Mouse (Mus musculus) heart, embryonic 13.5 days (tissue): ENCODE results near the gene Lrrc75b. TPM values are rescaled to one million over a fixed set of nuclear protein-coding genes. Genes with fewer than 3 reads are reported as not detected.

Experiments used
- ATAC-seq: fragments of 200-750 bp; cut with Nextera tagmentation; 2 replicates; pipeline ENCODE4 v1.8.0; 2017; ENCODE audit warnings: moderate TSS enrichment; ENCODE audit not compliant: insufficient number of reproducible peaks, low FRiP score, low TSS enrichment; ENCODE audit errors: extremely low read depth
- H3K27ac ChIP-seq: fragments of 300-500 bp; sonication (generic); replicated peaks from 2 replicates; pipeline ENCODE4 v1.5.1; 2015; ENCODE audit warnings: moderate library complexity, mild to moderate bottlenecking, inconsistent platforms
- H3K27me3 ChIP-seq: fragments of 300-500 bp; sonication (generic); replicated peaks from 2 replicates; pipeline ENCODE4 v1.6.1; 2015; ENCODE audit warnings: mild to moderate bottlenecking, inconsistent platforms
- H3K36me3 ChIP-seq: fragments of 300-500 bp; sonication (generic); 2 replicates; pipeline ENCODE4 v1.6.1; 2015; ENCODE audit warnings: mild to moderate bottlenecking, inconsistent platforms
- H3K4me1 ChIP-seq: fragments of 300-500 bp; sonication (generic); 2 replicates; pipeline ENCODE4 v1.6.1; 2015; ENCODE audit warnings: inconsistent platforms
- H3K4me2 ChIP-seq: fragments of 300-500 bp; sonication (generic); 2 replicates; pipeline ENCODE4 v1.6.1; 2015; ENCODE audit warnings: inconsistent platforms, mild to moderate bottlenecking, moderate library complexity
- H3K4me3 ChIP-seq: fragments of 300-500 bp; sonication (generic); 2 replicates; pipeline ENCODE4 v1.5.1; 2015; ENCODE audit warnings: moderate library complexity, mild to moderate bottlenecking, inconsistent platforms
- H3K9ac ChIP-seq: fragments of 300-500 bp; sonication (generic); 2 replicates; pipeline ENCODE4 v1.6.1; 2015; ENCODE audit warnings: inconsistent platforms, mild to moderate bottlenecking, moderate library complexity
- H3K9me3 ChIP-seq: fragments of 300-500 bp; sonication (generic); 2 replicates; pipeline ENCODE4 v1.6.1; 2016; ENCODE audit warnings: inconsistent platforms
- WGBS: fragments of 180-500 bp; shearing (Covaris S2); methylation state at CpG from one replicate; pipeline ENCODE4 v1.1.7; 2015; ENCODE audit warnings: mixed read lengths; 5-methylcytosine and 5-hydroxymethylcytosine counted together
- polyA plus RNA-seq: library from polyadenylated mRNA; unstranded; fragments of >200 nt; fragmentation: Nextera tagmentation; extraction: Ambion mirVana; gene quantifications from 2 replicates; pipeline ENCODE4 v1.2.1, GENCODE M21; 2015

The Lrrc75b gene
- polyA plus RNA-seq, 1 experiment from 2014 or later: 1.2 TPM

GRCm38 (mm10) chr10:75554090-75554489 lies 6.0 kb downstream of the Lrrc75b start:
- ATAC-seq: no peak
- H3K4me3 ChIP-seq: no peak overlapping the region
- 92% methylated on average over 8 of the region's 8 CpGs for WGBS
- H3K4me2 ChIP-seq: no peak overlapping the region
- peaks cover 31% of the 10 kb centered on the region for H3K4me1 ChIP-seq
- no peak overlapping the region for H3K9ac ChIP-seq
- no peaks in the 10 kb centered on the region for H3K36me3 ChIP-seq
- no peaks in the 10 kb centered on the region for H3K9me3 ChIP-seq
- H3K27me3 ChIP-seq: peaks cover 25% of the 10 kb centered on the region
- H3K27ac ChIP-seq: no peak overlapping the region

GRCm38 (mm10) chr10:75552701-75553450 lies 7.3 kb downstream of the Lrrc75b start:
- peaks cover 13% of the 10 kb centered on the region for H3K27me3 ChIP-seq
- H3K9me3 ChIP-seq: no peaks in the 10 kb centered on the region
- WGBS: 69% methylated on average over 13 of the region's 13 CpGs
- ATAC-seq: no peak
- no peak overlapping the region for H3K4me2 ChIP-seq
- H3K4me3 ChIP-seq: no peak overlapping the region
- peaks cover 30% of the 10 kb centered on the region for H3K4me1 ChIP-seq
- no peaks in the 10 kb centered on the region for H3K36me3 ChIP-seq
- no peak overlapping the region for H3K27ac ChIP-seq
- H3K9ac ChIP-seq: no peak overlapping the region

GRCm38 (mm10) chr10:75552106-75552505 lies 8.0 kb downstream of the Lrrc75b start:
- Histone ChIP-seq H3K27me3 (0 out of 2 replicates have a peak, but pooled peaks cover 5% of the 10 kb centered on the region), H3K36me3 (no peaks in the 10 kb centered on the region), H3K4me2 (no peak overlapping the region), H3K4me3 (no peak overlapping the region), H3K9me3 (no peaks in the 10 kb centered on the region), H3K4me1 (peaks cover 32% of the 10 kb centered on the region), H3K27ac (no peak overlapping the region), H3K9ac (no peak overlapping the region)
- 65% methylated on average over 2 of the region's 2 CpGs for WGBS
- no peak for ATAC-seq

GRCm38 (mm10) chr10:75551175-75551574 lies 9.0 kb downstream of the Lrrc75b start:
- H3K36me3 ChIP-seq: no peaks in the 10 kb centered on the region
- H3K4me1 ChIP-seq: peaks cover 24% of the 10 kb centered on the region
- no peaks in the 10 kb centered on the region for H3K9me3 ChIP-seq
- no peak for ATAC-seq
- 42% methylated on average over 12 of the region's 12 CpGs for WGBS
- no peak overlapping the region for H3K9ac ChIP-seq
- H3K4me3 ChIP-seq: no peak overlapping the region
- peak overlapping the region; percentile 7; the same call in 1 of the 2 replicates for H3K4me2 ChIP-seq
- 0 out of 2 replicates have a peak, but pooled peaks cover 3% of the 10 kb centered on the region for H3K27me3 ChIP-seq
- no peak overlapping the region for H3K27ac ChIP-seq

- 69% methylated on average over 7 of the region's 7 CpGs for WGBS
- ATAC-seq: no peak
- Histone ChIP-seq H3K9ac (no peak overlapping the region), H3K36me3 (no peaks in the 10 kb centered on the region), H3K27me3 (0 out of 2 replicates have a peak, but pooled peaks cover 3% of the 10 kb centered on the region), H3K9me3 (0 out of 2 replicates have a peak, but pooled peaks cover 5% of the 10 kb centered on the region), H3K4me1 (peaks cover 18% of the 10 kb centered on the region), H3K4me2 (no peak overlapping the region), H3K27ac (no peak overlapping the region), H3K4me3 (no peak overlapping the region)
Observed at GRCm38 (mm10) chr10:75549886-75550285, 10.2 kb downstream of the Lrrc75b start.

- WGBS: 54% methylated on average over 14 of the region's 14 CpGs
- Histone ChIP-seq H3K4me3 (no peak overlapping the region), H3K9ac (no peak overlapping the region), H3K36me3 (no peaks in the 10 kb centered on the region), H3K27ac (no peak overlapping the region), H3K27me3 (0 out of 2 replicates have a peak, but pooled peaks cover 3% of the 10 kb centered on the region), H3K4me2 (peak overlapping the region; percentile 1; the same call in 1 of the 2 replicates), H3K9me3 (peaks cover 12% of the 10 kb centered on the region; the same call in 1 of the 2 replicates), H3K4me1 (peaks cover 18% of the 10 kb centered on the region)
- no peak for ATAC-seq
Observed at GRCm38 (mm10) chr10:75548486-75548885, 11.6 kb downstream of the Lrrc75b start.

GRCm38 (mm10) chr10:75547901-75548300 lies 12.2 kb downstream of the Lrrc75b start:
- Histone ChIP-seq H3K27ac (no peak overlapping the region), H3K4me2 (peak overlapping the region; percentile 1; the same call in 1 of the 2 replicates), H3K4me1 (peaks cover 18% of the 10 kb centered on the region), H3K27me3 (0 out of 2 replicates have a peak, but pooled peaks cover 3% of the 10 kb centered on the region), H3K9ac (no peak overlapping the region), H3K9me3 (peaks cover 12% of the 10 kb centered on the region; the same call in 1 of the 2 replicates), H3K4me3 (no peak overlapping the region), H3K36me3 (no peaks in the 10 kb centered on the region)
- no peak for ATAC-seq
- 51% methylated on average over 7 of the region's 7 CpGs for WGBS

- H3K9me3 ChIP-seq: no peaks in the 10 kb centered on the region
- WGBS: 82% methylated on average over 5 of the region's 5 CpGs
- peaks cover 53% of the 10 kb centered on the region for H3K36me3 ChIP-seq
- H3K9ac ChIP-seq: no peak overlapping the region
- no peak overlapping the region for H3K4me3 ChIP-seq
- no peak for ATAC-seq
- peaks cover 25% of the 10 kb centered on the region for H3K4me1 ChIP-seq
- 0 out of 2 replicates have a peak overlapping the region, but pooled peaks have one; percentile 43 for H3K27ac ChIP-seq
- no peak overlapping the region for H3K4me2 ChIP-seq
- no peaks in the 10 kb centered on the region for H3K27me3 ChIP-seq
Observed at GRCm38 (mm10) chr10:75536123-75536522, 24.0 kb downstream of the Lrrc75b start.

GRCm38 (mm10) chr10:75535423-75535822 lies 24.7 kb downstream of the Lrrc75b start:
- Histone ChIP-seq H3K36me3 (peaks cover 58% of the 10 kb centered on the region), H3K27me3 (no peaks in the 10 kb centered on the region), H3K9me3 (no peaks in the 10 kb centered on the region), H3K4me1 (peaks cover 25% of the 10 kb centered on the region), H3K4me3 (no peak overlapping the region), H3K4me2 (no peak overlapping the region), H3K9ac (no peak overlapping the region), H3K27ac (peak overlapping the region; percentile 43; the same call in 1 of the 2 replicates)
- ATAC-seq: no peak
- WGBS: 55% methylated on average over 2 of the region's 2 CpGs

- Histone ChIP-seq H3K9me3 (no peaks in the 10 kb centered on the region), H3K27me3 (no peaks in the 10 kb centered on the region), H3K9ac (no peak overlapping the region), H3K4me3 (no peak overlapping the region), H3K36me3 (peaks cover 62% of the 10 kb centered on the region), H3K27ac (peak overlapping the region; percentile 43; the same call in 1 of the 2 replicates), H3K4me1 (peaks cover 25% of the 10 kb centered on the region), H3K4me2 (no peak overlapping the region)
- ATAC-seq: no peak
- WGBS: 52% methylated on average over 8 of the region's 8 CpGs
Observed at GRCm38 (mm10) chr10:75534934-75535333, 25.2 kb downstream of the Lrrc75b start.

GRCm38 (mm10) chr10:75534216-75534615 lies 25.9 kb downstream of the Lrrc75b start:
- Histone ChIP-seq H3K27ac (no peak overlapping the region), H3K4me3 (no peak overlapping the region), H3K27me3 (no peaks in the 10 kb centered on the region), H3K36me3 (peaks cover 67% of the 10 kb centered on the region), H3K9me3 (no peaks in the 10 kb centered on the region), H3K4me2 (no peak overlapping the region), H3K4me1 (peaks cover 25% of the 10 kb centered on the region), H3K9ac (no peak overlapping the region)
- ATAC-seq: no peak
- WGBS: 87% methylated on average over 8 of the region's 8 CpGs
